Mouse (Mus musculus): ENCODE results near the gene Pim2. TPM values are rescaled to one million over a fixed set of nuclear protein-coding genes. Genes with fewer than 3 reads are reported as not detected.
"Not testable (repeated sequence)": the region's sequence is repeated elsewhere in the genome, so short reads cannot be mapped to it uniquely, and the experiment has no call there.

Gene Pim2
- polyA plus RNA-seq, 1 experiment = 2.4 TPM

DNA sequence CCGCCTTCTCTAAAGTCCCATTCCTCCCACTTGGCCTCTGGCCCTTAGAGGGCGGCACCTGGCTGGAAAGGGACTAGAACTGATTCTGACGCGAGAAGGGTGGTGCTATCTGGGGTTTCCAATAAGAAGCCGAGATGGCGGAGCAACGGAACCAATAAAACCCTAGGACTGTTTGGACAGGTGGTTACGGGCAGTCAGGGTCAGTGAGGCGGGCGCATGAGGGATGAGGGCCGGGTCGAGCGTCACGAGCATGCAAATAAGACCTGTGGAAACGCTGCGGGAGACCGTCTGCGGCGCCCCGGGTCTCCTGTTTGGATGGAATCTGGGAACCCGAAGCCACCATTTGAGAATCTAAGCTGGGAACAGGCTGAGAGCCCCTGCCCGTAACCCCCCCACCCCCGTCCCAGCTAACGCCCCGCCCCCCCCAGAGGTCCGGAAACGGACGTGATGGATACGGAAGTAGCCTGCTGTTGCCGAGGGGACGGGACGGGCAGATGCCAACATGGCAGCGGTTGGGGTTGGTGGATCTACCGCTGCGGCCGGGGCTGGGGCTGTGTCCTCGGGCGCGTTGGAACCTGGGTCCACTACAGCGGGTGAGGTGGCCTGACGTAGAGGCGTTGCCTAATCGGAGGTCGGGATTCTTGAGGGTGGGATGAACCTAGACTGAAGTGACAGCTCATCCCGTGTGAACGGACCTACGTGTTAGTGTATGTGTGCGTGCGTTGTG is 5.9 kb downstream of the Pim2 start, which contains the start of gene Slc35a2:
TSS of gene Slc35a2 (plus strand) at position 188 of the 727 bp plus-strand sequence.
- H3K27me3 ChIP-seq (ENCODE audit: control insufficient read depth, insufficient read depth, insufficient read length) = no peaks in the 10 kb centered on the region
- H3K36me3 ChIP-seq (ENCODE audit: control insufficient read depth, insufficient read depth) = no peaks in the 10 kb centered on the region
- TF ChIP-seq MYOG (IDR thresholded peaks at IDR 0.05; ENCODE audit: control insufficient read depth, extremely low read depth, insufficient read length) = no peak
- no peak for TF ChIP-seq CTCF (IDR thresholded peaks at IDR 0.05; ENCODE audit: control insufficient read depth, insufficient read depth, insufficient read length)
- TF ChIP-seq MYOD1 (IDR thresholded peaks at IDR 0.05; ENCODE audit: control insufficient read depth, insufficient read length, low read depth) = no peak
- no peak for TF ChIP-seq MAX (IDR thresholded peaks at IDR 0.05)
- no peak for TF ChIP-seq USF1 (IDR thresholded peaks at IDR 0.05; ENCODE audit: low read depth)
- TF ChIP-seq CEBPB (IDR thresholded peaks at IDR 0.05; ENCODE audit: low read depth) = no peak
- TF ChIP-seq FOSL1 (IDR thresholded peaks at IDR 0.05; ENCODE audit: insufficient read depth, low read length, poor library complexity, severe bottlenecking) = no peak
- peaks cover 8% of the 10 kb centered on the region for H3K79me3 ChIP-seq (ENCODE audit: low read depth)
- H3K79me2 ChIP-seq (ENCODE audit: control insufficient read depth, insufficient read depth) = peaks cover 24% of the 10 kb centered on the region
- H3ac ChIP-seq (ENCODE audit: control insufficient read depth, insufficient read length, low read depth) = peak within 1 kb of the TSS; percentile 71
- peak within 1 kb of the TSS; percentile 44 for H3K4me3 ChIP-seq (ENCODE audit: insufficient read depth, poor library complexity, severe bottlenecking)

DNA sequence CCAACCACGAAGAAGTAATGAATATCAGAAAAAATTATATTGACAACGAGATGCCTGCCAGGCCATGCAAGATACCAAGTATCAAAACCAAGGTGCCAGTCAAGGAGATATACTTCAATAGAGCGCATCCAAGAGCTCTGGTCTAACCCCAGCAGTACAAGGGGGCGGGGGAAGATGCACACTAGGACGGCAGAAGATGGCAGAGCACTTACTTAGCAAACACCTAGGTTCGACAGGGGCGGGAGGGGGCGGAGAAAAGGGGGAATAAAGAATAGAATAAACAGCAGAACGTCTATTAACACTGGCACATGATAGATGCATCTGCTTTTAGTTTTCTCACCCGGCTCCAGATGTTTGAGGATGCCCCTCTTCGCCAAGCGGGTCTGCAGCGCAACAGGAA is 20.1 kb downstream of the Pim2 start:
- peaks cover 11% of the 10 kb centered on the region for H3K36me3 ChIP-seq (ENCODE audit: control insufficient read depth, insufficient read depth)
- H3K27me3 ChIP-seq (ENCODE audit: control insufficient read depth, insufficient read depth, insufficient read length) = no peaks in the 10 kb centered on the region
- peak overlapping the region; percentile 50 for H3K4me3 ChIP-seq (ENCODE audit: insufficient read depth, poor library complexity, severe bottlenecking)
- peaks cover 12% of the 10 kb centered on the region for H3K79me2 ChIP-seq (ENCODE audit: control insufficient read depth, insufficient read depth)
- peaks cover 3% of the 10 kb centered on the region for H3K79me3 ChIP-seq (ENCODE audit: low read depth)
- no peak for TF ChIP-seq CTCF (IDR thresholded peaks at IDR 0.05; ENCODE audit: control insufficient read depth, insufficient read depth, insufficient read length)
- H3ac ChIP-seq (ENCODE audit: control insufficient read depth, insufficient read length, low read depth) = peak overlapping the region; percentile 38

DNA sequence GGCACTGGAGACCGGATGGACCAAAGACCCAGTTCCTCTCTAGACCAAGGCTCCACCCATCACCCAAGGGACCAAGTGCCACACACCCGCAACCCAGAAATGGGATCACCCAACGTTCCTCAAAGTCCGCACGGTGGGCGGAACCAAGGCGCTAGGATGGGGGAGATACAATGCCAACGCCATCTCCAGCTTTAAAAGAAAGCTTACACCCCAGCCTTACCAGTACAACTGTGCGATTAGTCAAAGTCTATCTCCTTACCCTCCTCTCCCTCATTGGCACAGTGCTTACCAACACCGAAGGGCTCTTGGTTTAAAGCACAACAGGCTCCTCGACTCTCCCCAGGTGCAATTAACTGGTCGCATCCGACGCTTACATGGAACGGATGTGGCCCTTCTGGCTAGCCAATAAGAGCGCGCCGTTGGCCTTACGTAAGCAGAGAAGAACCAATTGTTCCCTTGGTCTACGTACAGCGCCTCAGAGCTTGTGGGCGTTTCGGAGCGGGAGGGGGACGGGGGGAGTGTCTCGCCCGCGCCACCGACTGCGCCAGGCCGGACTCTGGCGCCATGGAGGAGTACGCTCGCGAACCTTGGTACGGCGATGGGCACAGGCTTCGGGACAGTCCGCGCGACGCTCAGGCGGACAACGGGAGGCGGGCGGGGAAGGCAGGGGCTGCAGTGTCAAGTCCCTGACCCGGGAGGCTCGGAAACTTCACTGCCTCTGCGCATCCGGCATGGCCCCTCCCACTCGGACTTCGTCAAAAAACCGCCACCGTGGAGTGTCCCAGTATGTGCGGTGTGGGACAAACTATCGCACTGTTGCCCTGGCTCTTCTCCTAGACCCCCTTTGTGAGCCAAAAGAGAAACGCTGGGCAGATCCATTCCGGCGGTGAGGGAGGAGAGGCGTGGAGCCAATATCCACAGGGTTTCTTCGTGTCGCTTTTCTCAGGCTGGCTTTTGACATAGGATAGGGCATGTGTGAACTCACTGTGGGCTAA is 21.1 kb downstream of the Pim2 start, which contains the start of the genes Pqbp1 and Timm17b:
TSS of gene Pqbp1 (minus strand) at position 390 of the 995 bp plus-strand sequence.
TSS of gene Timm17b (plus strand) at position 478 of the 995 bp plus-strand sequence.
- H3K36me3 ChIP-seq (ENCODE audit: control insufficient read depth, insufficient read depth) = peaks cover 11% of the 10 kb centered on the region
- TF ChIP-seq MYOG (IDR thresholded peaks at IDR 0.05; ENCODE audit: control insufficient read depth, extremely low read depth, insufficient read length) (no peak), MAX (IDR thresholded peaks at IDR 0.05) (peak; percentile 11), CTCF (IDR thresholded peaks at IDR 0.05; ENCODE audit: control insufficient read depth, insufficient read depth, insufficient read length) (no peak)
- H3K4me3 ChIP-seq (ENCODE audit: insufficient read depth, poor library complexity, severe bottlenecking) = peak within 1 kb of the TSS; percentile 50
- peaks cover 3% of the 10 kb centered on the region for H3K79me3 ChIP-seq (ENCODE audit: low read depth)
- peak within 1 kb of the TSS; percentile 94 for H3ac ChIP-seq (ENCODE audit: control insufficient read depth, insufficient read length, low read depth)
- no peaks in the 10 kb centered on the region for H3K27me3 ChIP-seq (ENCODE audit: control insufficient read depth, insufficient read depth, insufficient read length)
- H3K79me2 ChIP-seq (ENCODE audit: control insufficient read depth, insufficient read depth) = peaks cover 12% of the 10 kb centered on the region

DNA sequence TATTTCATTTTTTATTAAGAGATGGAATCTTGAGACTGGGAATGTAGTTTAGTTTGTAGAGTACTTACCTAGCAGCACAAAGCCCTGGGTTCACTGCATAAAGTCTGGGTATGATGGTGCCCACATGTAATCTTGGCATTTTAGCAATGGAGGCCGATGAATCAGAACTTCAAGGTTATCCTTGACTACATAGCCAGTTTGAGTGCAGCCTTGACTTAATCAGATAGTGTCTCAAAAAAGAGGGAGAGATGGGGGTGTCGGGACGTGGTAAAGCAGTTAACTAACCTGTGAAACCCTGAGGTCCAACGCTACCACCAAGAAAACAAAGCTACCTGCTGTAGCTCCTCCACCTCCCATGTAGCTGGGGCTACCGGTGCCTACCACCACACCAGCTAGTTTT is 26.4 kb downstream of the Pim2 start:
- no peak overlapping the region for H3K4me3 ChIP-seq (ENCODE audit: insufficient read depth, poor library complexity, severe bottlenecking)
- H3K79me3 ChIP-seq (ENCODE audit: low read depth) = no peaks in the 10 kb centered on the region
- H3K79me2 ChIP-seq (ENCODE audit: control insufficient read depth, insufficient read depth) = no peaks in the 10 kb centered on the region
- no peaks in the 10 kb centered on the region for H3K36me3 ChIP-seq (ENCODE audit: control insufficient read depth, insufficient read depth)
- no peaks in the 10 kb centered on the region for H3K27me3 ChIP-seq (ENCODE audit: control insufficient read depth, insufficient read depth, insufficient read length)
- TF ChIP-seq CEBPB (IDR thresholded peaks at IDR 0.05; ENCODE audit: low read depth) (no peak), CTCF (IDR thresholded peaks at IDR 0.05; ENCODE audit: control insufficient read depth, insufficient read depth, insufficient read length) (no peak), USF1 (IDR thresholded peaks at IDR 0.05; ENCODE audit: low read depth) (no peak), MAX (IDR thresholded peaks at IDR 0.05) (no peak), FOSL1 (IDR thresholded peaks at IDR 0.05; ENCODE audit: insufficient read depth, low read length, poor library complexity, severe bottlenecking) (no peak), MYOD1 (IDR thresholded peaks at IDR 0.05; ENCODE audit: control insufficient read depth, insufficient read length, low read depth) (no peak), MYOG (IDR thresholded peaks at IDR 0.05; ENCODE audit: control insufficient read depth, extremely low read depth, insufficient read length) (no peak)
- H3ac ChIP-seq (ENCODE audit: control insufficient read depth, insufficient read length, low read depth) = no peak overlapping the region

DNA sequence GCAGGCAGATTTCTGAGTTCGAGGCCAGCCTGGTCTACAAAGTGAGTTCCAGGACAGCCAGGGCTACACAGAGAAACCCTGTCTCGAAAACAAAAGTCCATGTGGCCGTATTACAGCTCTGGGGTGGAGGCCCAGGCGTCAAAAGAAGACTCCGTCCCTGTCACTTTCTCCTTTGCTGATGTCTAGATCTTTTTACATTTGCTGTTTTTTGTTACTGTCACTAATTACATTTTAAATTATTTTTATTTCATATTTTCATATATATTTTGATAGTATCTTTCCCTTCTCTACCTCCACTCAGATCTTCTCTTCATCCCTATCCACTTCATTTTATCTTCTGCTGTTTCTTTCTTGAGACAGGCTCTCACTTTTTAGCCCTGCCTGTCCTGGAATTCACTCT is 29.7 kb downstream of the Pim2 start, which contains the start of gene Gm10491:
TSS of gene Gm10491 (minus strand) at position 101 of the 400 bp plus-strand sequence.
- H3K79me2 ChIP-seq (ENCODE audit: control insufficient read depth, insufficient read depth) = no peaks in the 10 kb centered on the region
- H3ac ChIP-seq (ENCODE audit: control insufficient read depth, insufficient read length, low read depth) = no peak within 1 kb of the TSS
- H3K4me3 ChIP-seq (ENCODE audit: insufficient read depth, poor library complexity, severe bottlenecking) = no peak within 1 kb of the TSS
- H3K79me3 ChIP-seq (ENCODE audit: low read depth) = no peaks in the 10 kb centered on the region
- H3K36me3 ChIP-seq (ENCODE audit: control insufficient read depth, insufficient read depth) = no peaks in the 10 kb centered on the region
- TF ChIP-seq MAX (IDR thresholded peaks at IDR 0.05) (no peak), CEBPB (IDR thresholded peaks at IDR 0.05; ENCODE audit: low read depth) (no peak), MYOG (IDR thresholded peaks at IDR 0.05; ENCODE audit: control insufficient read depth, extremely low read depth, insufficient read length) (no peak), USF1 (IDR thresholded peaks at IDR 0.05; ENCODE audit: low read depth) (no peak), MYOD1 (IDR thresholded peaks at IDR 0.05; ENCODE audit: control insufficient read depth, insufficient read length, low read depth) (no peak), CTCF (IDR thresholded peaks at IDR 0.05; ENCODE audit: control insufficient read depth, insufficient read depth, insufficient read length) (no peak), FOSL1 (IDR thresholded peaks at IDR 0.05; ENCODE audit: insufficient read depth, low read length, poor library complexity, severe bottlenecking) (no peak)
- no peaks in the 10 kb centered on the region for H3K27me3 ChIP-seq (ENCODE audit: control insufficient read depth, insufficient read depth, insufficient read length)

DNA sequence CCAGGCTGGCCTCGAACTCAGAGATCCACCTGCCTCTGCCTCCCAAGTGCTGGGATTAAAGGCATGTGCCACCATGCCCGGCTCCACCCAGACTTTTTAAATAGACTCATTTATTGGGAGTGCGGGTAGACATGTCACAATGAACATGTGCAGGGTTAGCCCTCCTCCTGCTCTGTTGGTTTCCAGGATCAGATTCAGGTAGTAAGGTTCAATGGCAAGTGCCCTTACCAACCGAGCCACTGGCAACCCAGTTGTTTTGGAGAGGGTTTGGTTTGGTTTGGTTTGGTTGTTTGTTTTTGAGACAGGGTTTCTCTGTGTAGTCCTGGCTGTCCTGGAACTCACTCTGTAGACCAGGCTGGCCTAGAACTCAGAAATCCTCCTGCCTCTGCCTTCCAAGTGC is 31.2 kb downstream of the Pim2 start, which contains the start of gene Gm10490:
TSS of gene Gm10490 (plus strand) at position 301 of the 400 bp plus-strand sequence.
- H3K27me3 ChIP-seq (ENCODE audit: control insufficient read depth, insufficient read depth, insufficient read length); H3K36me3 ChIP-seq (ENCODE audit: control insufficient read depth, insufficient read depth); H3ac ChIP-seq (ENCODE audit: control insufficient read depth, insufficient read length, low read depth); H3K4me3 ChIP-seq (ENCODE audit: insufficient read depth, poor library complexity, severe bottlenecking); H3K79me2 ChIP-seq (ENCODE audit: control insufficient read depth, insufficient read depth); H3K79me3 ChIP-seq (ENCODE audit: low read depth): not testable (repeated sequence)

Data from C2C12 (cell line).